Mouse (Mus musculus): ENCODE measurements around the gene Bach1.

- TF ChIP-seq CTCF (conservative IDR thresholded peaks at IDR 0.05; ENCODE audit: low read length) (no peak), NANOG (IDR thresholded peaks at IDR 0.05; ENCODE audit: borderline replicate concordance, low read length) (no peak), POU5F1 (IDR thresholded peaks at IDR 0.05; ENCODE audit: borderline replicate concordance, low read length) (no peak)
Measured at GRCm38 (mm10) chr16:87670091-87670820, 28.5 kb upstream of the Bach1 start.

Measured in E14TG2a.4 (cell line).